Mouse (Mus musculus) gastrocnemius, postnatal 36 days (tissue): ENCODE results near the gene Cldn15. TPM values are rescaled to one million over a fixed set of nuclear protein-coding genes. Genes with fewer than 3 reads are reported as not detected.
"Not testable (repeated sequence)": the region's sequence is repeated elsewhere in the genome, so short reads cannot be mapped to it uniquely, and the experiment has no call there.

ENCODE experiments used
- DNase-seq, 2 experiments: peaks; one replicate each; pipeline ENCODE4 v3.0.0; 2022
- intact Hi-C: fragments of 180-260 bp; cut with DNase I; formaldehyde crosslinking; loops from one replicate; pipeline ENCODE4 v1.15.1; 2025
- long read RNA-seq, 2 experiments: library from polyadenylated mRNA; stranded (forward); transcript quantifications; one replicate each; pipeline ENCODE4 v2.0.0; 2021
- total RNA-seq, 2 experiments: library from RNA; stranded (reverse); gene quantifications; 2 replicates each; pipeline ENCODE4 v1.2.3; 2021

The Cldn15 gene
- total RNA-seq = 1 to 10 TPM; 1.7 to 1.8 TPM
- long read RNA-seq, experiment 1, partial matches to known transcripts = 0 of 1 reads
- long read RNA-seq, experiment 1, other reads (novel, unspliced or antisense) = 0 of 1 reads
- long read RNA-seq, experiment 2, partial matches to known transcripts = 0 of 1 reads
- long read RNA-seq, experiment 2, other reads (novel, unspliced or antisense) = 0 of 1 reads

GRCm38 (mm10) chr5:136966331-136966730, at the start of gene Cldn15:
Gene Cldn15, plus strand, starts transcription at chr5:136966616.
- intact Hi-C loops = no loop called here
- no peak for DNase-seq

GRCm38 (mm10) chr5:136917613-136918242, 48.7 kb upstream of the Cldn15 start:
- DNase-seq = no peak
- intact Hi-C loops = no loop called here

GRCm38 (mm10) chr5:136918655-136919472, 47.6 kb upstream of the Cldn15 start:
- DNase-seq = peak; percentile 30 to 73
- intact Hi-C loops = no loop called here

- no peak for DNase-seq
- intact Hi-C loops = loop anchor here (10.0 kb wide), 1 partner anchor 185 kb away; no protein-coding TSS in a partner anchor
Measured at GRCm38 (mm10) chr5:136919546-136920301, 46.7 kb upstream of the Cldn15 start.

GRCm38 (mm10) chr5:136922830-136923229, 43.6 kb upstream of the Cldn15 start:
- no peak for DNase-seq
- intact Hi-C loops = loop anchor here (10.0 kb wide), 1 partner anchor 182 kb away; no protein-coding TSS in a partner anchor

- intact Hi-C loops = loop anchor here (10.0 kb wide), 1 partner anchor 181 kb away; no protein-coding TSS in a partner anchor
- DNase-seq = no peak
Measured at GRCm38 (mm10) chr5:136923751-136924478, 42.5 kb upstream of the Cldn15 start.

GRCm38 (mm10) chr5:136929073-136929472, 37.3 kb upstream of the Cldn15 start:
- peak; percentile 59 to 69 for DNase-seq
- intact Hi-C loops = loop anchor here (10.0 kb wide), 1 partner anchor 176 kb away; no protein-coding TSS in a partner anchor

GRCm38 (mm10) chr5:136931896-136932295, 34.5 kb upstream of the Cldn15 start:
- intact Hi-C loops = loop anchor here (2.0 kb wide), 1 partner anchor 37 kb away; no protein-coding TSS in a partner anchor
- no peak for DNase-seq

GRCm38 (mm10) chr5:136932956-136933355, 33.5 kb upstream of the Cldn15 start:
- no peak for DNase-seq
- intact Hi-C loops = no loop called here

- intact Hi-C loops = no loop called here
- DNase-seq = no peak
Measured at GRCm38 (mm10) chr5:136933930-136934329, 32.5 kb upstream of the Cldn15 start.

GRCm38 (mm10) chr5:136935905-136936695, 30.3 kb upstream of the Cldn15 start:
- DNase-seq = no peak
- intact Hi-C loops = no loop called here

GRCm38 (mm10) chr5:136936750-136937149, 29.7 kb upstream of the Cldn15 start:
- intact Hi-C loops = no loop called here
- no peak for DNase-seq

- intact Hi-C loops = no loop called here
- DNase-seq = no peak
Measured at GRCm38 (mm10) chr5:136937621-136938020, 28.8 kb upstream of the Cldn15 start.

- DNase-seq = no peak
- intact Hi-C loops = no loop called here
Measured at GRCm38 (mm10) chr5:136939284-136939683, 27.1 kb upstream of the Cldn15 start.

- DNase-seq, intact Hi-C loops: not testable (repeated sequence)
Measured at GRCm38 (mm10) chr5:136940029-136940428, 26.4 kb upstream of the Cldn15 start.

- no peak for DNase-seq
- intact Hi-C loops = no loop called here
Measured at GRCm38 (mm10) chr5:136940845-136941560, 25.4 kb upstream of the Cldn15 start.

- intact Hi-C loops = no loop called here
Measured at GRCm38 (mm10) chr5:136942781-136943180, 23.6 kb upstream of the Cldn15 start.

GRCm38 (mm10) chr5:136943382-136943781, 23.0 kb upstream of the Cldn15 start:
- intact Hi-C loops = no loop called here
- no peak for DNase-seq

More at GRCm38 (mm10) chr5:136942781-136943180, 23.6 kb upstream of the Cldn15 start:
- no peak for DNase-seq
